Mouse (Mus musculus) heart, embryonic 10.5 days (tissue): ENCODE data around the gene Fam19a5. TPM values are rescaled to one million over a fixed set of nuclear protein-coding genes. Genes with fewer than 3 reads are reported as not detected.

ENCODE experiments used
- DNase-seq: peaks from one replicate; pipeline ENCODE4 v3.0.0-alpha.2; 2017; ENCODE audit warnings: low spot score
- H3K27ac ChIP-seq: fragments of 300-500 bp; sonication (generic); 2 replicates; pipeline ENCODE4 v1.5.1; 2016; ENCODE audit warnings: mild to moderate bottlenecking
- H3K27me3 ChIP-seq: fragments of 300-500 bp; sonication (generic); 2 replicates; pipeline ENCODE4 v1.6.1; 2016; ENCODE audit warnings: mild to moderate bottlenecking; ENCODE audit not compliant: poor library complexity, insufficient read depth, severe bottlenecking
- H3K36me3 ChIP-seq: fragments of 300-500 bp; sonication (generic); 2 replicates; pipeline ENCODE4 v1.6.1; 2016; ENCODE audit warnings: mild to moderate bottlenecking, moderate library complexity
- H3K4me1 ChIP-seq: fragments of 300-500 bp; sonication (generic); 2 replicates; pipeline ENCODE4 v1.6.1; 2016; ENCODE audit warnings: mild to moderate bottlenecking
- H3K4me3 ChIP-seq: fragments of 300-500 bp; sonication (generic); 2 replicates; pipeline ENCODE4 v1.5.1; 2016; ENCODE audit warnings: mild to moderate bottlenecking, moderate library complexity
- H3K9me3 ChIP-seq: fragments of 300-500 bp; sonication (generic); 2 replicates; pipeline ENCODE4 v1.6.1; 2016; ENCODE audit warnings: mild to moderate bottlenecking, moderate library complexity
- WGBS: fragments of 180-500 bp; shearing (Covaris S2); methylation state at CpG from one replicate; pipeline ENCODE4 v1.1.7; 2016; 5-methylcytosine and 5-hydroxymethylcytosine counted together
- polyA plus RNA-seq: library from polyadenylated mRNA; unstranded; fragments of >200 nt; fragmentation: Nextera tagmentation; extraction: Ambion mirVana; gene quantifications from 2 replicates; pipeline ENCODE4 v1.2.1, GENCODE M21; 2016

Gene Fam19a5
- polyA plus RNA-seq, 1 experiment from 2014 or later, result 1.7 TPM

DNA sequence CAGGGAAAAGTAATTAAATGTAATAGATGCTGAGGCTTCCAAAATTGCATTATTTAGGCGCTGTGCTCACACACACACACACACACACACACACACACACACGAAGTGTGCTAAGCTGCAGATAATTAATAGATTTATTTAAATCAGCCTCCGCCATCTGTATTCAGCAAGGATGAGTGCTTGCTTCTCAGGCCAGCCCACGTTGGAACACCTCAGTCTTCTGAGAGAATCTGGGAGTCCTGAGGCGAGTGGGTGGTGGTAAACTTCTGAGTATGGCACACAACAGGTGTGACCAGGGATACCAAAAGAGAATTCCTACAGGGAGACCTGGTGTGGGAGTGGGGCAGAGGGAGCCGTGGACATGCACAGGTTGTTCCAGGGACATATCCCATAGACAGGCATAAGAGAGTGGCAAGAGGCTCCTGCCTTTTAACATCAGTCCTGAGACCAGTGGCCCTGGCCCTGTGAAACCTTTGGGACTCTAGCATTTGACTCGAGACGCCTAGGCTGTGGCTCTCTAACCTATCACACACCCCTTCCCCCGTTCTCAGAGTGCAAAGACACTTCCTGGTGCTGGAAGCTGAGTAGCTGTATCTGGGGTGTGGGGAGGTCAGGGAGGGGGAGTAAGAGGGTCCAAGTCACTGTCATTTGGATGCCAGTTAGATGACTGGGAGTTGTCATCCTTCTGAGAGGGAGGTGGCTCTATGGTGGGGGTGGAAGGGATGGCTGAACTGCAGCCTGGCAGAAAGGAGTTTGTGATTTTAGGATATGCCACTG, 61.6 kb downstream of the Fam19a5 start:
- Histone ChIP-seq H3K27ac (no peak overlapping the region), H3K9me3 (no peaks in the 10 kb centered on the region), H3K4me1 (no peaks in the 10 kb centered on the region), H3K27me3 (0 out of 2 replicates have a peak, but pooled peaks cover 12% of the 10 kb centered on the region), H3K36me3 (no peaks in the 10 kb centered on the region), H3K4me3 (no peak overlapping the region)
- 57% methylated on average over 9 of the region's 9 CpGs for WGBS
- no peak for DNase-seq

DNA sequence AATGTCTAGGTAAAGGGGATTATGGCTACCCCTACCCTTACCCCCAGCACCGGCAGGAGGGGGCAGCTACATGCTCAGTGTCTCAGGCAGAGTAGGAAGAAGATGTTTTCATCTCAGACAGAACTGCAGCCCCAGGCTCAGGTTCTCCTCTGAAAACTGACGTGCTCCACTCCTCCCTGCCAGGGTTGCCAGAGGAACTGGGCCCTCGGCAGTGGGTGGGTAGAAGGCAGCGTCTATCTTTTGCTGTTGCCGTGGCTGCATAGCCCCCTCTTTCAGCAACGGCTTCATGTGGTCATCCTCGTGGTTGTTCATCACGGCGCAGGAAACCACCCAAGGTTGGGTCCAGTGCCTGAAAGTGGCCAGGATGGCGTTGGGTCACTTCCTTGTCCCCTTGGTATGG, 62.6 kb downstream of the Fam19a5 start:
- DNase-seq, result no peak
- Histone ChIP-seq H3K4me1 (no peaks in the 10 kb centered on the region), H3K4me3 (no peak overlapping the region), H3K9me3 (no peaks in the 10 kb centered on the region), H3K27me3 (0 out of 2 replicates have a peak, but pooled peaks cover 12% of the 10 kb centered on the region), H3K27ac (no peak overlapping the region), H3K36me3 (no peaks in the 10 kb centered on the region)
- WGBS, result 87% methylated on average over 10 of the region's 10 CpGs

DNA sequence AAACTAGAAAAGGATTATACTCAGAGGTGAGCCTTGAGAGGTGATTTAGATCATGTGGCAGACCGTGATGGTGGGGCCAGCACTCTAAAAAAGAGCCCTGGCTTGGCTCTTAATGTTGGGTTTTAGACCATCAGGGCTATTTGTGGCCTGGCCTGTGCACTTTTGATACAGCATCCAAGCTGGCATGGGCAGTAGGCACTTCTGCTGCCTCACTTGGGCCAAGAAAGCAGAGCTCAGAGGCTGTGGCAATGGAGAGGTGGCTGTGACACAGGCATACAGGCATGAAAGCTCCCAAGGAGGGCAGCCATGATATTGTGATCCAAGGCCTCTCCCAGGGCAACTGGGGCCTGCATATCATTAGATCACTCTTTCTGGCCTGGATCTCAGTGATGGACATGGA, 65.1 kb downstream of the Fam19a5 start:
- Histone ChIP-seq H3K36me3 (no peaks in the 10 kb centered on the region), H3K9me3 (no peaks in the 10 kb centered on the region), H3K27ac (no peak overlapping the region), H3K4me1 (no peaks in the 10 kb centered on the region), H3K27me3 (0 out of 2 replicates have a peak, but pooled peaks cover 6% of the 10 kb centered on the region), H3K4me3 (no peak overlapping the region)
- DNase-seq, result no peak
- 74% methylated on average over 1 of the region's 1 CpGs for WGBS

- Histone ChIP-seq H3K4me3 (peak overlapping the region; percentile 79), H3K4me1 (peaks cover 17% of the 10 kb centered on the region; the same call in 1 of the 2 replicates), H3K36me3 (no peaks in the 10 kb centered on the region), H3K27me3 (peaks cover 69% of the 10 kb centered on the region), H3K9me3 (no peaks in the 10 kb centered on the region), H3K27ac (peak overlapping the region; percentile 86)
- peak; percentile 90 for DNase-seq
- 4% methylated on average over 86 of the region's 86 CpGs for WGBS
Observed at GRCm38 (mm10) chr15:87623966-87624609, 80.0 kb downstream of the Fam19a5 start.

DNA sequence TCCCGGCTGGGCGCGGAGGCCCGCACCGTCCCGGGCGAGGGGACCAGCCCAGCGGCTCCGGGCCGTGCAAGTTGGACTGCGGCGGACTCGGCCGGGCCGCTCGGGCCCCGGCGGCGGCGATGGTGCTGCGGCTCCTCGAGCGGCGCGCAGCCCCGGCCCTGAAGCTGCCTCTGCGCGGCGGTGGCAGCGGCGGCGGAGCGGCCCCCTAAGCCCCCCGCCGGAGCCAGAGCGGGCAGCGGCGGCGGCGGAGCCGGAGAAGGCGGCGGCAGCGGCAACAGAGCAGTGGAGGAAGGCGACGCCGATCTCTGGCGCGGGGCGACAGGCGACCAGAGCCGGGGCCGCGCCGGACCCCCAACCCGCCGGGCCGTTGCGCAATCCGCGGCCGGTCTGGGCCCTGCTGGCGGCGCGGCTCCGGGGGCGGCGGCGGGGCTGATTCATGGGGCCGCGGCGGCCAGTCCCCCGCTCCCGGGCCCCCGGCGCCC, 80.6 kb downstream of the Fam19a5 start:
- no peak for DNase-seq
- Histone ChIP-seq H3K4me1 (peaks cover 17% of the 10 kb centered on the region; the same call in 1 of the 2 replicates), H3K36me3 (no peaks in the 10 kb centered on the region), H3K27ac (peak overlapping the region; percentile 86), H3K27me3 (peaks cover 69% of the 10 kb centered on the region), H3K9me3 (no peaks in the 10 kb centered on the region), H3K4me3 (peak overlapping the region; percentile 79)
- 1% methylated on average over 70 of the region's 76 CpGs for WGBS

GRCm38 (mm10) chr15:87625236-87626023, 81.3 kb downstream of the Fam19a5 start:
- peak overlapping the region; percentile 86 for H3K27ac ChIP-seq
- H3K4me1 ChIP-seq, result peaks cover 17% of the 10 kb centered on the region; the same call in 1 of the 2 replicates
- peak; percentile 91 for DNase-seq
- peak overlapping the region; percentile 79 for H3K4me3 ChIP-seq
- under 1% methylated on average over 59 of the region's 68 CpGs for WGBS
- H3K9me3 ChIP-seq, result no peaks in the 10 kb centered on the region
- H3K36me3 ChIP-seq, result no peaks in the 10 kb centered on the region
- H3K27me3 ChIP-seq, result peaks cover 68% of the 10 kb centered on the region

DNA sequence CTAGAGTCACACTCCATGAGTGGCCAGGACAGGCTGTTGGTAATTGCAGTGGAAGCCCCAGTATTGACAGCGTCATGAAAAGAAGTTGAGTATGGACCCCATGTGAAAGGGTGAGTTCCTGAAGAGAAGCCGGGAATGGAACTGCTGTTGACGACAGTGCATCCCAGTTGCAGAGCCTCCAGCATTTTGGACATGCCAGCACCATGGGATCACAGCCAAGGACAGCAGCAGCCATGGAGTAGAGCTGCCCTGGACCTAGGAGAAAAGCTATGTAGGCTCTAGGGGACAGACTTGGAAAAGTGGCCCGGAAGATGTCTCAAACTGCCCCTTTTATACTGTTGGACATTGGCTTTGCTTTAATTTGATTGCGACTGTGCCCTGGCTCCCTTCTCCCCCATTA, 91.2 kb downstream of the Fam19a5 start:
- no peak overlapping the region for H3K4me3 ChIP-seq
- H3K9me3 ChIP-seq, result no peaks in the 10 kb centered on the region
- 91% methylated on average over 5 of the region's 5 CpGs for WGBS
- H3K27ac ChIP-seq, result no peak overlapping the region
- H3K36me3 ChIP-seq, result no peaks in the 10 kb centered on the region
- peaks cover 16% of the 10 kb centered on the region; the same call in 1 of the 2 replicates for H3K4me1 ChIP-seq
- no peak for DNase-seq
- no peaks in the 10 kb centered on the region for H3K27me3 ChIP-seq

DNA sequence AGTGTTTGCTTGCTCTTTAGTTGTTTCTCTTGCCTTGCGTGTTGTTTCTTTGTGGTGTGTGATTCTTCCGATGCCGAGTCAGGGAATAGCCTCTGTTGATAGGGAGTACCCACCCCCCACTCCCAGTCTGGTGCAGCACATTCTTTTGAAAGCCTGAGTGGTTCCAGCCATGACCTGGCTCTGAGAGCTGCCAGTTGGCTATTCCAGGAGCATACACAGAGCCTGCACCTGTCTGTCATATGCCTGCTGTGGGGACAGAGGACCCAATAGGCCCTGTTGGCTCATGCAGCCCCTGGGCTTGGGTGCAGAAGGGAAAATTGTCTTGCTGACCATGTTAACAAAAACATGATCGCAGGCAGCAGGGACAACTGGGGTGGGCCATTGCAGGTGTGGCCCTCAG, 92.3 kb downstream of the Fam19a5 start:
- Histone ChIP-seq H3K9me3 (no peaks in the 10 kb centered on the region), H3K4me1 (peaks cover 16% of the 10 kb centered on the region; the same call in 1 of the 2 replicates), H3K36me3 (no peaks in the 10 kb centered on the region), H3K4me3 (no peak overlapping the region), H3K27ac (no peak overlapping the region), H3K27me3 (no peaks in the 10 kb centered on the region)
- no peak for DNase-seq
- 75% methylated on average over 4 of the region's 4 CpGs for WGBS

- Histone ChIP-seq H3K36me3 (no peaks in the 10 kb centered on the region), H3K27ac (no peak overlapping the region), H3K9me3 (no peaks in the 10 kb centered on the region), H3K4me1 (peaks cover 16% of the 10 kb centered on the region; the same call in 1 of the 2 replicates), H3K27me3 (no peaks in the 10 kb centered on the region), H3K4me3 (no peak overlapping the region)
- no peak for DNase-seq
Observed at GRCm38 (mm10) chr15:87637234-87637633, 93.1 kb downstream of the Fam19a5 start.

GRCm38 (mm10) chr15:87638270-87638669, 94.2 kb downstream of the Fam19a5 start:
- Histone ChIP-seq H3K27ac (no peak overlapping the region), H3K36me3 (no peaks in the 10 kb centered on the region), H3K4me3 (no peak overlapping the region), H3K9me3 (no peaks in the 10 kb centered on the region), H3K4me1 (peaks cover 16% of the 10 kb centered on the region; the same call in 1 of the 2 replicates), H3K27me3 (no peaks in the 10 kb centered on the region)
- no peak for DNase-seq
- 79% methylated on average over 11 of the region's 11 CpGs for WGBS

GRCm38 (mm10) chr15:87646313-87647061, 102.4 kb downstream of the Fam19a5 start:
- no peaks in the 10 kb centered on the region for H3K27me3 ChIP-seq
- H3K4me1 ChIP-seq, result peaks cover 18% of the 10 kb centered on the region
- 69% methylated on average over 5 of the region's 5 CpGs for WGBS
- H3K27ac ChIP-seq, result no peak overlapping the region
- no peak overlapping the region for H3K4me3 ChIP-seq
- no peak for DNase-seq
- H3K9me3 ChIP-seq, result no peaks in the 10 kb centered on the region
- H3K36me3 ChIP-seq, result no peaks in the 10 kb centered on the region

DNA sequence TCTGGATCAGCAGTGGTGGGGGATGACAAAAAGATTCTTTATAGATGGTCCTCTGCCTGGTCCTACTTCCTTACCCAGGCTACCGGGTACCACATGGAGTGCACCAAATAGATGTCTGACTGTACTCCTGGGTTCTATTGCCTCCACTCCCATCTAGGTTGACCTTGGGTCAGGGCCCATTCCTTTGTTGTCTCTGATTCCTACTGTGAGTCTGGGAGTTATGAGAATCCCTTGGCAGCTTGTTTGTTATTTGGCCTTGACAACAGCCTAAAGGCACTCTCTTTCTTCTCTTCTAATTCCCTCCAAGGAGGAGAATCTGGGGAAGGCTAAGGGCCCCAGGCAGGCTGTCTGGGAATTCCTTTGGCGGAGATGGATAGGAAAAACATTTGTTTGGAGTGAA, 105.6 kb downstream of the Fam19a5 start:
- H3K9me3 ChIP-seq, result no peaks in the 10 kb centered on the region
- no peaks in the 10 kb centered on the region for H3K27me3 ChIP-seq
- H3K4me1 ChIP-seq, result peaks cover 18% of the 10 kb centered on the region
- H3K27ac ChIP-seq, result no peak overlapping the region
- 72% methylated on average over 2 of the region's 2 CpGs for WGBS
- H3K4me3 ChIP-seq, result no peak overlapping the region
- no peak for DNase-seq
- H3K36me3 ChIP-seq, result no peaks in the 10 kb centered on the region
